Mouse (Mus musculus): ENCODE results near the gene Dnase1l1. TPM values are rescaled to one million over a fixed set of nuclear protein-coding genes. Genes with fewer than 3 reads are reported as not detected.

Gene Dnase1l1
- total RNA-seq (2021) = 10 to 100 TPM; 14.7 to 17.7 TPM

GRCm38 (mm10) chrX:74281732-74282394, at the start of gene Dnase1l1, which contains the start of gene Taz:
Dnase1l1 (minus strand) TSS chrX:74282337.
Taz (plus strand) TSS chrX:74281912.
- intact Hi-C loops (cut with DNase I) = loop anchor here (2.0 kb wide), 1 partner anchor 33 kb away; the partner anchor contains the start of gene Flna
- peak; percentile 80 to 84 for DNase-seq

GRCm38 (mm10) chrX:74330166-74330930, 48.2 kb upstream of the Dnase1l1 start:
- no peak for DNase-seq
- intact Hi-C loops (cut with DNase I) = no loop called here

DNA sequence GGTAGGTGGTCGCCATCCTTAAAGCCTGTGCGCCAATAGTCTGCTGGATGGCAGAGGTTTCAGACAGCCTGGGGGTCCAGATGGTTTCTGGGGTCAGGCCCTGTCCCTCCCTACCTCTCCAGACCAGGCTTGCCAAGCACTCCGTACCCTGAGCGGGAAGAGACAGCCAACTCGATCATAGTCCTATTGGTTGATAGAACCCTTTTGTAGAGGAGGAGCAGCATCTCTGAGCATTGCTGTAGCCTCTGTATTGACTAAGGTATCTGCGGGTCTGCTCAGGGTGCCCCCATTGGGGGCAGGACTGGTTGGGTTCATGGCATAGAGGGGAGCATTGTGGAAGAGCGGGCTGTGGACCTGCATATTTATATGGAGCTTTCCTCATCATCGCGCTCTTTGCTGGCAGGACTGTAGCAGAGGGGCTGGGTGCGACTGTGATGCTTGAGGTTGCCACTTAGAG, 47.1 kb upstream of the Dnase1l1 start:
- intact Hi-C loops (cut with DNase I) = no loop called here
- DNase-seq = no peak

DNA sequence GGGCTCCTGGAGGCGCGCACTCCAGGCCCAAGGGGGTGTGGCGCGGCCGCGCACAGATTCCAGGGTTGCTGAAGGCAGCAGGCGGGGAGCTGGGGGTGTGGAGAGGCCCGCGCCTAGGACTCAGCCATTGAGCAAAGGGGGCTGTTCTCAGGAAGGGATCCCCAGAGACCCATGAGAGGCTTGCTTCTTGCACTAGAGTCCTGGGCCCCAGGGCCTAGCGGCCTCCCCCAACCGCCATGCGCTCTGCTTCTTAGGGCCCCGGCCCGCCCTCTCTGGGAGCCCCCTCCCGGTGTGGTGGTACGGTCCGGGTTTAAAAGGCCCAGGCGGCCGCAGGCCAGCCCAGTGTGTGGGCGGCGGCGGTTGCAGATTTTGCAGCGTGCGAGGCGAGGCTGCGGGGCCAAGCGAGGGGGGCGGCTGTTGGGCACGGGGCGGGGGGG, 46.6 kb upstream of the Dnase1l1 start, which contains the start of gene Plxna3:
Plxna3 (plus strand) TSS at position 342 of the 437 bp plus-strand sequence.
- intact Hi-C loops (cut with DNase I) = no loop called here
- peak; percentile 70 to 73 for DNase-seq

DNA sequence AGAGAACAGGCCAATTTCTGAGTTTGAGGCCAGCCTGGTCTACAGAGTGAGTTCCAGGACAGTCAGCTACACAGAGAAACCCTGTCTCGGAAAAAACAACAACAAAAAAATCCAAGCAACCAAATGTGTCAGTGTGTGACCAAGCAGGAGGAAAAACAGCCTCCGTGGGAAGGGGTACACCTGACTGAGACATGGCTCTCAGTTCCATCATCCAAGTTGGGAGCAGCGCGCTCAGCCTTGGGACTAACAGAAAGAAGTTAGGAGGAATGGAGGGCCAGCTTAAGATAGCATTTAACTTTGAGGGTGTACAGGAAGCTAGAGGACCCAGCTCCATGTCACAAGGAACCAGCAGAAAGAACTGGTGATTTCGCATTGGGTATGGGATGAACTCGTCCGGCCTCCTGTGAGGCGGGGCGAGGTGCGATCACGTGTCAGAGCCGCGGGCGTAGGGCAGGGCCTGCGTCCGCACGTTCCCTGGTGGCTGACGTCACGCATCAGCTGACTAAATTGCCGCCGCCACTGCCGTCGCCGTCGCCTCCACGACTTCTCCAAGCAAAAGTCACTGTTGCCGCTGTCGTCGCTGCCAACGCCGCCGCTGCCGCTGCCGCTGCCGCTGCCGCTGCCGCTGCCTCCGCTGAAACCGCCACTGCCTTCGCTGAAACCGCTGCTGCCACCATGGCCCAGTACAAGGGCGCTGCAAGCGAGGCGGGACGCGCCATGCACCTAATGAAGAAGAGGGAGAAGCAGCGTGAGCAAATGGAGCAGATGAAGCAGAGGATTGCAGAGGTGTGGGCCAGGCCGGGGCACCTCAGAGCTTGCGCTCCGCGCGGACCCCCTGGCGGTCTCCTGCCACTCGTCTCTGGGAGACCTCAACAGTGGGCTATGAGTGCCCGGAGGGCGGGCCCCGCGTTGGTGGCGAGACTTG, 30.7 kb upstream of the Dnase1l1 start, which contains the start of gene Fam50a:
Fam50a (plus strand) TSS at position 494 of the 925 bp plus-strand sequence.
- intact Hi-C loops (cut with DNase I) = loop anchor here (5.0 kb wide), 3 partner anchors 39 to 79 kb away; partner anchors contain the start of genes Fam3a, Ikbkg, Lage3 and Rpl10
- peak; percentile 88 to 90 for DNase-seq

GRCm38 (mm10) chrX:74304867-74305700, 22.9 kb upstream of the Dnase1l1 start, which contains the start of gene Gdi1:
Gdi1 (plus strand) TSS chrX:74304998.
- peak; percentile 79 to 82 for DNase-seq
- intact Hi-C loops (cut with DNase I) = no loop called here

- DNase-seq = no peak
- intact Hi-C loops (cut with DNase I) = no loop called here
Measured at GRCm38 (mm10) chrX:74299721-74300120, 17.6 kb upstream of the Dnase1l1 start.

- intact Hi-C loops (cut with DNase I) = no loop called here
- no peak for DNase-seq
Measured at GRCm38 (mm10) chrX:74298348-74298747, 16.2 kb upstream of the Dnase1l1 start.

DNA sequence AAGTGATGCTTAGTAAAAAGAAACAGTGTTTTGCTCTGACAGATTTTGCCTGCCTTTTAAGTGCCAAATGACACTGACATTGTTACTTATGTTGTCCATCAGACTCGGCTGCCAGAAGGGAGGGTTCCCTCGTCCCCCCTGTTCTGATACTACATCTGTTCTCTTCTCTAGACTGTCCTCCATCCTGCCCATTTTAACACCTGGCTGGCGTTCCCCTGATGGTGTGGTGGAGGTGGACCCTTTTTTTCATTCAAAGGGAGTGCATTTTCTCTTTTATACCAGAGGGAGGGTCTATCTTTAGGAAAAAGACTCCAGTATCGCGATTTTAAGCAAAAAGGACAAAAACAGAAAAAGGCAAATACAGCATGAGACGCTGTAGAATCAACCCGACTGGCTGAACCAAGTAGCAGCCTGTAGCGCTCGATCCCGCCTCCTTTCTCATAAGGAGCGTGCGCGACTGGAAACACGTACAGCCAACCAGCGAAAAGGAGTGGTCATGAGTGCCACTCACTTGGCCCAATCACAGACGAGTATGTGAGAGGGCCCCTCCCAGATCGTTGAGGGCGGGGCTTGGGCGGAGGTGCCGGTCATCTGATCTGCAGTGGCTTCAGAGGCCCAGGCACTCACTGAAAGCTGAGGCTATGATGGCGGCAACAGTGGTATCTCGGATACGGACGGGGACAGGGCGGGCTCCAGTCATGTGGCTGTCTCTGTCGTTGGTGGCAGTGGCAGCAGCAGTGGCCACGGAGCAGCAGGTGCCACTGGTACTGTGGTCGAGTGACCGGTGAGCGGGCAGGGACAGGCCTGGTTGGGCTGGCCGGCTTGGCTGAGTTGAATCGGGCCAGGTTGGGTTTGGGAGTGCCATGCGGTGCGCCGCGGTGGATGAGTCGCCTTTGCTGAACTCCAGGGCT, 14.7 kb upstream of the Dnase1l1 start, which contains the start of gene Atp6ap1:
Atp6ap1 (plus strand) TSS at position 560 of the 911 bp plus-strand sequence.
- intact Hi-C loops (cut with DNase I) = no loop called here
- peak; percentile 96 to 97 for DNase-seq

DNA sequence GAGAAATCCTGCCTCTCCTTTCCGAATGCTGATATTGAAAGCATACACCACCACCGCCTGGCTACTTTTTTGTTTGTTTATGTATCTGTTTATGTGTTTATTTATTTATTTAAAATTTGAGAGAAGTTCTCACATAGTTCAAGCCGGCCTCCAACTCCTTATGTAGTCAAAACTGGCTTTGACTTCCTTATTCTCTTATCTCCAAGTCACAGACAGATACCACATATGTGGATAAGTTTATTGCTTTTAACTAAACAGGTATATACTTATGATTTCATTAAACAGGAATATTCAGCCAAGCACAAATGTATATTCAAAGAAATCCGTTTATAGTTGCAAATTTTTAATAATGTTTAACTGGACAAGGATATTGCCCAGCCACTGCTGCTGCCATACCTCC, 11.3 kb upstream of the Dnase1l1 start:
- DNase-seq = no peak
- intact Hi-C loops (cut with DNase I) = no loop called here

DNA sequence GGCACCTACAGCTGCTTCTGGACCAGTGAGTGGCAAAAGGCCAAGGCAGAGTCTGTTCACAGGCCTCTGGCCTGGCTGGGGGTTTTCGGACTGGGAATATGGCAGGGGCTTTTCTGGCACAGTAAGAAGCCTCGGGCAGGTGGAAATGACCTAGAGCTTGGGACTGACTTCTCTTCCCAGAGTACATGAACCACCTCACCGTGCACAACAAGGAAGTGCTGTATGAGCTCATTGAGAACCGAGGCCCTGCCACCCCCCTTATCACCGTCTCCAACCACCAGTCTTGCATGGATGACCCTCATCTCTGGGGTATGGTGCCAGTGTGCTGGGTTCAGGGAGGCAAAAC, 928 bp upstream of the Dnase1l1 start:
- intact Hi-C loops (cut with DNase I) = loop anchor here (2.0 kb wide), 1 partner anchor 34 kb away; the partner anchor contains the start of gene Flna
- no peak for DNase-seq

DNA sequence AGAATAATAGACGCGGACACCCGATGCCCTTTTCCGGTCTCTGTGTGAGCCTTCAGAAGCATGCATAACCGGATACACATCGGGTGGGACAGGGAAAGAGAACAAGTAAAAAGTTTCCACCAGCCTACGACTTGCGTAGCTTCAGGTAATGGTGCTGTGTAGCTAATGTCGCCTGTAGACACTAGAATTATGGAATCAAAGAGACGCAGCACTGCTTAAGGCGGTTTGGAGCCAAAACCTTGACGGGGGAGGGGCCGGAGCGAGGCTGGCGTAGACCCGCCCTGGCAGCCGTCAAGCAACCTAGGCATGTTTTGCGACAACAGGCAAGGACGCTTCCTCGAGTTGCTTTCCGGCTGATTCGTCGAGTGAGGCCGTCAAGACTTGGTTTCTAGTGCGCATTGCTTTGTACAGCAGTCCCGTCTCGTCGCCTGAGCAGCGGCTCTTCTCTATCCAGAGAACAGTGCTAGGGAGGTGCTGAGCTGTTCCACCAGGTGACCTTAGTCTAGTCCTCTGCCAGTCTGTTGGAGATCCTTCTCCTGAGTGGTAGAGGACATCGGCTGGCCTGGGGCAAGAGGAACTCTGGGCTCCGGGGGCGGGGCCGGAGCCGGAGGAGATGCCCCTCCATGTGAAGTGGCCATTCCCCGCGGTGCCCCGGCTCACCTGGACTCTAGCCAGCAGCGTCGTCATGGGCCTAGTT, 406 bp upstream of the Dnase1l1 start:
- DNase-seq = peak; percentile 89 to 91
- intact Hi-C loops (cut with DNase I) = loop anchor here (2.0 kb wide), 1 partner anchor 34 kb away; the partner anchor contains the start of gene Flna

GRCm38 (mm10) chrX:74281041-74281731, 951 bp downstream of the Dnase1l1 start:
- intact Hi-C loops (cut with DNase I) = no loop called here

GRCm38 (mm10) chrX:74277916-74278315, 4.2 kb downstream of the Dnase1l1 start:
- no peak for DNase-seq
- intact Hi-C loops (cut with DNase I) = no loop called here

More at GRCm38 (mm10) chrX:74281041-74281731, 951 bp downstream of the Dnase1l1 start:
- no peak for DNase-seq

- intact Hi-C loops (cut with DNase I) = loop anchor here (5.0 kb wide), 1 partner anchor 39 kb away; the partner anchor contains the start of gene Fam50a
- no peak for DNase-seq
Measured at GRCm38 (mm10) chrX:74273422-74274322, 8.5 kb downstream of the Dnase1l1 start.
